Mouse (Mus musculus) brain, embryonic 14.5 days (tissue): ENCODE measurements around the gene Ccdc138. TPM values are rescaled to one million over a fixed set of nuclear protein-coding genes. Genes with fewer than 3 reads are reported as not detected.
A peak's percentile ranks its signal among the peaks of the same experiment; 100 is the strongest.

ENCODE experiments used
- DNase-seq: peaks from one replicate; pipeline ENCODE4 v3.0.0-alpha.2; 2011; ENCODE audit warnings: low read depth
- CTCF ChIP-seq: fragments of 200-500 bp; IDR thresholded peaks from 2 replicates; pipeline ENCODE4 v1.5.1; 2012; ENCODE audit warnings: inconsistent platforms, mild to moderate bottlenecking, moderate library complexity, borderline replicate concordance; ENCODE audit not compliant: insufficient read depth, insufficient read length; ENCODE audit errors: extremely low read depth
- POLR2A ChIP-seq: fragments of 200-500 bp; IDR thresholded peaks from 2 replicates; pipeline ENCODE4 v1.6.1; 2012; ENCODE audit warnings: mild to moderate bottlenecking, inconsistent platforms, borderline replicate concordance; ENCODE audit not compliant: poor library complexity, insufficient read depth, insufficient read length, severe bottlenecking; ENCODE audit errors: extremely low read depth
- polyA plus RNA-seq: library from polyadenylated mRNA; depleted of rRNA; stranded (reverse); fragments of >200 nt; gene quantifications from 2 replicates; pipeline ENCODE4 v1.2.3, GENCODE M21; 2012; rRNA removed

Ccdc138 gene
- polyA plus RNA-seq: 4.0 and 4.6 TPM in 2 replicates

- peak; percentile 95 for DNase-seq
- TF ChIP-seq CTCF (peak; percentile 30; the same call in 1 of the 2 replicates), POLR2A (no peak)
Observed at GRCm38 (mm10) chr10:58497320-58498284, at the start of gene Ccdc138. Gene Ccdc138, plus strand, starts transcription at chr10:58497948.

GRCm38 (mm10) chr10:58451575-58451974 is 46.2 kb upstream of the Ccdc138 start:
- no peak for TF ChIP-seq POLR2A
- TF ChIP-seq CTCF: no peak
- DNase-seq: no peak

GRCm38 (mm10) chr10:58452185-58452584 is 45.6 kb upstream of the Ccdc138 start:
- TF ChIP-seq CTCF (no peak), POLR2A (no peak)

GRCm38 (mm10) chr10:58459896-58460295 is 37.9 kb upstream of the Ccdc138 start:
- DNase-seq: no peak
- TF ChIP-seq CTCF (no peak), POLR2A (no peak)

More at GRCm38 (mm10) chr10:58452185-58452584, 45.6 kb upstream of the Ccdc138 start:
- no peak for DNase-seq

GRCm38 (mm10) chr10:58477086-58477755 is 20.5 kb upstream of the Ccdc138 start:
- TF ChIP-seq CTCF: no peak
- TF ChIP-seq POLR2A: no peak
- DNase-seq: peak; percentile 69

- TF ChIP-seq POLR2A: no peak
- TF ChIP-seq CTCF: no peak
- no peak for DNase-seq
Observed at GRCm38 (mm10) chr10:58478071-58478578, 19.6 kb upstream of the Ccdc138 start.

- TF ChIP-seq CTCF: no peak
Observed at GRCm38 (mm10) chr10:58479954-58480490, 17.7 kb upstream of the Ccdc138 start.

GRCm38 (mm10) chr10:58491031-58491430 is 6.7 kb upstream of the Ccdc138 start:
- TF ChIP-seq CTCF: no peak
- no peak for TF ChIP-seq POLR2A
- DNase-seq: no peak

More at GRCm38 (mm10) chr10:58479954-58480490, 17.7 kb upstream of the Ccdc138 start:
- DNase-seq: no peak

- no peak for TF ChIP-seq POLR2A
- TF ChIP-seq CTCF: no peak
- no peak for DNase-seq
Observed at GRCm38 (mm10) chr10:58495637-58496036, 2.1 kb upstream of the Ccdc138 start.

GRCm38 (mm10) chr10:58496732-58497131 is 1.0 kb upstream of the Ccdc138 start:
- no peak for TF ChIP-seq CTCF
- TF ChIP-seq POLR2A: no peak
- no peak for DNase-seq

GRCm38 (mm10) chr10:58498516-58498915 is 768 bp downstream of the Ccdc138 start:
- no peak for TF ChIP-seq CTCF
- no peak for TF ChIP-seq POLR2A
- DNase-seq: no peak

GRCm38 (mm10) chr10:58529358-58529757 is 31.6 kb downstream of the Ccdc138 start:
- no peak for DNase-seq
- TF ChIP-seq POLR2A (no peak), CTCF (no peak)
